Mouse (Mus musculus) lung, adult 2 months (tissue): ENCODE results near the gene Vmn1r44.

Experiments
- CTCF ChIP-seq: fragments of 200-500 bp; IDR thresholded peaks from 2 replicates; pipeline ENCODE4 v1.5.1; 2011; ENCODE audit warnings: mild to moderate bottlenecking, low read length, control low read depth; ENCODE audit not compliant: insufficient read depth
- POLR2A ChIP-seq: fragments of 200-500 bp; IDR thresholded peaks from 2 replicates; pipeline ENCODE4 v1.6.1; 2011; ENCODE audit warnings: low read depth, mild to moderate bottlenecking, control low read depth, low read length, borderline replicate concordance; ENCODE audit errors: extremely low read depth

DNA sequence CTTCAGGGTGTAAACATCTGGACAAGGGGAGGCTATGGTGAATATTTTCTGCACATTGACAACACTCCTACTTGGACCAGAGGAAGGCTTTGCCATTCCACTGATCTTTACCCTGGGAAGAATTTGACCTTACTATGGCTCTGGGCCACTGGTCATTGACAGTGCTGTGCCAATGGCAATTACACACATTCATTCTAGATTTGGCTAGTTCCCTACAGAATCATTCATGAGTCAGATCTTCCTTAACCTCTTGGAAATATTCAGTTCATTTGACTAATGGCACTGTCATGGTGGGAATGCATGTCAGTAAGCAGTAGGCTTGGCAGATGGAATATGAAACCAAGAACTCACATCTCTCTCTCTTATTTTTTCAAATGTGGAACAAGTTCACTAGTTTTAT lies 2.6 kb upstream of the Vmn1r44 start:
- TF ChIP-seq CTCF: no peak
- no peak for TF ChIP-seq POLR2A
